Mouse (Mus musculus) left cerebral cortex, postnatal 14 days (tissue): ENCODE results near the gene Slc24a2. TPM values are rescaled to one million over a fixed set of nuclear protein-coding genes. Genes with fewer than 3 reads are reported as not detected.

ENCODE experiments used
- DNase-seq, 2 experiments: peaks; one replicate each; pipeline ENCODE4 v3.0.0; 2021 to 2022; ENCODE audit warnings: low spot score in 2 of 2, mixed read lengths in 1 of 2
- intact Hi-C: fragments of 180-260 bp; cut with DNase I; formaldehyde crosslinking; loops from one replicate; pipeline ENCODE4 v1.15.1; 2025
- total RNA-seq, 2 experiments: library from RNA; stranded (reverse); gene quantifications; 2 replicates each; pipeline ENCODE4 v1.2.3; 2021

Slc24a2 gene
- total RNA-seq, 2 experiments from 2014 or later: 216 to 220 TPM

- DNase-seq: peak; percentile 49 to 68
- intact Hi-C loops: no loop called here
These were observed 167.5 kb downstream of the Slc24a2 start for GRCm38 (mm10) chr4:87062771-87063253.

- no peak for DNase-seq
- intact Hi-C loops: no loop called here
These were observed 168.6 kb downstream of the Slc24a2 start for GRCm38 (mm10) chr4:87061696-87062095.

DNA sequence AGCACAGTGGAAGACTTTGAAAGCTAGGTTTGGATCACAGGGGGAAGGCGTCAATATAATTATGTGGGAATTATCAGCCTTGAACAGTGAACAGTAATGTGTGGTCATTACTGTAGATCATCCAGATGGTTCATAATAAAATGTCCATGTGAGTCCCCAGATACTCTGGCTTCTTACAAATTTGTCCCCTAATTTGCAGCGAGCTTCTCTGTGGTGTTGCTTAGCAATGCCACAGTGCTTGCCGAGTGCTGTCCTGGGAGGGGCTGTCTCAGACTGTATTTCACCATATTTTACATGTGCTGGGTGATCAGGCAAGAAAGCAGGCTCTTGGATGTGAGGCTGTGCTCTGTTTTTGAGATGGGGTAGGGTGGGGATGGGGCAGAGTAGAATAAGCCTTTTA is 172.7 kb downstream of the Slc24a2 start:
- intact Hi-C loops: loop anchor here (5.0 kb wide), 1 partner anchor 35 kb away; no protein-coding TSS in a partner anchor
- DNase-seq: no peak

GRCm38 (mm10) chr4:87055768-87056167 is 174.5 kb downstream of the Slc24a2 start:
- peak in 1 of 2 experiments; percentile 41 for DNase-seq
- intact Hi-C loops: loop anchor here (5.0 kb wide), 1 partner anchor 37 kb away; no protein-coding TSS in a partner anchor

GRCm38 (mm10) chr4:87052881-87053280 is 177.4 kb downstream of the Slc24a2 start:
- intact Hi-C loops: no loop called here
- DNase-seq: no peak

DNA sequence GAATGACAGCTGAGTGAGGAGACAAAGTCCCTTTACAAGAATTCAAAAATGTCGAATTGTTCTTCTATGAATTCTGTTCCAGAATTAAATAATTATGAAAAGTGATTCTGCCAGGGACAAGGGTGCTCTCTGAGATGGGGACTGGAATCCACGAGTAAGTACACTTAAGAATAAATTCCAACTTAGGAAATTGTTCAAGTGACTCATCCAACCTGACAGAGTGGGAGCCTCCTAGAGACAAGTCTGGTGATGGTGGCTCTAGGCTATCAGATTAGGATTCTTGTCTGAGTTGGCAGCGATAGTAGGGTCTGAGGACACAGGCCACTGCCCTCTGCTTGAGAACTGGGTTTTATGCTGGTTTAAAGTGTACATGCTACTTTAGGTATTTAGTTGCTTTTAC is 181.2 kb downstream of the Slc24a2 start:
- no peak for DNase-seq
- intact Hi-C loops: no loop called here

DNA sequence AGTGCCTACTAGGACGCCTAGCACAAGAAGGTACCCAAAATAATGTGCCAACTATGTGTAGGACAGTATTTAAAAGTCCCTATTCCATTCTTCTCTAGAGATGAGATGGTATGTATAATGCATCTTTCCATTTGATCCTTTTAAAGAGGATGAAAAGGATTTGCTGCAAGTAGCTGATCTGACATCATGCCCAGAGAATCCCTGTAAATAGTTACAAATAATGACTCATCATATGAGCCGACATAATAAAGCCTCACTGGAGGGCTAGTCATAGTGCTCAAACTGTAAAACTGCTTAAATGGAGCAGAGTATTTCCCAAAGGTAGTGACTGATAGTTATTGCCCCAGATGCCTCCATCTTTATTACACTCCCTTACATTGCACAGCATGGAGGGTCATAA is 183.1 kb downstream of the Slc24a2 start:
- intact Hi-C loops: no loop called here
- no peak for DNase-seq

GRCm38 (mm10) chr4:87043296-87043695 is 187.0 kb downstream of the Slc24a2 start:
- no peak for DNase-seq
- intact Hi-C loops: no loop called here

GRCm38 (mm10) chr4:87041412-87041997 is 188.8 kb downstream of the Slc24a2 start:
- peak; percentile 44 to 80 for DNase-seq

DNA sequence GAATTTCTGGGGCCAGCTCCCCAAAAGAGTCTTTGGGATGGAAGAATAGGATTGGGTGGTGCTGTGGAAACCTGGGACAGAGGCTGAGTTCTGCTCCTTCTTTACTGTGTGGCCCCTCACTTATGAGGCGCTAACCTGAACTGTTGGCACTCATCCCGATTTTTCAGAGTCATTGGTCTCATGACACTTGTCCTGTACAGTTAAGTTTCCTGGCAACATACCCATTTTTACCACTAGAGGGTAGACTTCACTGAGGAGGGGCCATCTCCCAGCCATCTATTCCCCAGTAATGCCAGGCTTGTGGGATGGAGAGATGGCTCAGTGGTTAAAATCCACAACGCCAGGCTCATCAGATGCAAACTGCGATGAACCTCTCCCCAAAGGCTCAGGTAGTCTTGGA is 192.7 kb downstream of the Slc24a2 start:
- no peak for DNase-seq
- intact Hi-C loops: loop anchor here (10.0 kb wide), 1 partner anchor 187 kb away; no protein-coding TSS in a partner anchor

More at GRCm38 (mm10) chr4:87041412-87041997, 188.8 kb downstream of the Slc24a2 start:
- intact Hi-C loops: no loop called here

DNA sequence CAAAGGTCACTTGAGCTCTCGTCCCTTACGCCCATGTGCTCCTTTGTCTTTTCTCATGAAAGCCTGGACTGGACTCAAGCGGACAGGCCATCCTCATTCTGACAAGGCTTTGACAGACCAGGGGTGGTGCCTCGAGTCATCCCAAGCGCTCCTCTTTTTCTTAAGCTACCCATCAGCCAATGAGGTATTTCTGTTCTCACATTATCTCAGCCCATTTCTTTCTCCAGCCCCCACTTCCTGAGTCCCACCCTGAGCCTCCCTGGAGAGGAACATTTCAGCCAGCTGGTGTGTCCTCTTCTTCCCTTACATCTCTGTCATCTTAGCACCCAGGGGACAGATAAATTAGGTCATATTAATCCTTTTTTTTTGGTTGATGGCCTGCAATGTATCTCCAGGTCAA is 193.8 kb downstream of the Slc24a2 start:
- DNase-seq: no peak

GRCm38 (mm10) chr4:87035701-87036100 is 194.6 kb downstream of the Slc24a2 start:
- intact Hi-C loops: loop anchor here (1.0 to 10.0 kb wide), 2 partner anchors 10 to 189 kb away; no protein-coding TSS in a partner anchor
- DNase-seq: peak; percentile 73 to 90

More for the DNA sequence above, 193.8 kb downstream of the Slc24a2 start:
- intact Hi-C loops: loop anchor here (10.0 kb wide), 1 partner anchor 188 kb away; no protein-coding TSS in a partner anchor

- intact Hi-C loops: loop anchor here (10.0 kb wide), 1 partner anchor 192 kb away; no protein-coding TSS in a partner anchor
- DNase-seq: no peak
These were observed 197.6 kb downstream of the Slc24a2 start for GRCm38 (mm10) chr4:87032632-87033031.

DNA sequence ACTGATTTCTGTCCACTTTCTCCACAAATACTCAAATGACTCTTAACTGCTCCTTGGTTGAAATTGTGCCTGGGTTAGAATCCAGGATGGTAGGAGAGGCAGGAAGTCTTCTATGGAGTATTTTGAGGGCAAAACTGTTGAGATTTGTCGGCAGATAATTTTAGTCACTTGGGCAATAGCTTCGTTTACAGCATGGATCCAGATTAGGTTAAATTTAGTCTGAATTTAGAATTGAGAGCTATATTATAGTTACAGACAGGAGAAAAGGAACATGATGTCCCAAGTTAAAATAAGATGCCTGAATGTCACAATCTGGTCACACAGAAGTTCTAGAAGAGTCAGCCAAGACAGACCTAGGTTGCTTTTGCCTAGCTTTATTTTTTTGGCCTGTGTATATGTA is 199.2 kb downstream of the Slc24a2 start:
- DNase-seq: no peak

GRCm38 (mm10) chr4:87026311-87027151 is 203.7 kb downstream of the Slc24a2 start:
- intact Hi-C loops: no loop called here
- no peak for DNase-seq

More for the DNA sequence above, 199.2 kb downstream of the Slc24a2 start:
- intact Hi-C loops: loop anchor here (10.0 kb wide), 1 partner anchor 194 kb away; no protein-coding TSS in a partner anchor

- intact Hi-C loops: no loop called here
- DNase-seq: peak; percentile 52 to 59
These were observed 205.7 kb downstream of the Slc24a2 start for GRCm38 (mm10) chr4:87024556-87024955.

- no peak for DNase-seq
- intact Hi-C loops: no loop called here
These were observed 208.7 kb downstream of the Slc24a2 start for GRCm38 (mm10) chr4:87021542-87021941.

- intact Hi-C loops: no loop called here
- DNase-seq: no peak
These were observed 210.7 kb downstream of the Slc24a2 start for GRCm38 (mm10) chr4:87019486-87020105.

- no peak for DNase-seq
- intact Hi-C loops: no loop called here
These were observed 211.9 kb downstream of the Slc24a2 start for GRCm38 (mm10) chr4:87018073-87018997.
